Mouse (Mus musculus) olfactory bulb, adult 2 months (tissue): ENCODE results near the gene Tead3. TPM values are rescaled to one million over a fixed set of nuclear protein-coding genes. Genes with fewer than 3 reads are reported as not detected.

Experiments used
- H3K27ac ChIP-seq: fragments of 200-500 bp; 2 replicates; pipeline ENCODE4 v1.5.1; 2012; ENCODE audit warnings: low read depth, low read length; ENCODE audit not compliant: insufficient read depth
- H3K4me1 ChIP-seq: fragments of 200-500 bp; 2 replicates; pipeline ENCODE4 v1.6.1; 2012; ENCODE audit warnings: low read length; ENCODE audit not compliant: control insufficient read depth, insufficient read depth
- H3K4me3 ChIP-seq: fragments of 200-500 bp; 2 replicates; pipeline ENCODE4 v1.5.1; 2012; ENCODE audit warnings: mild to moderate bottlenecking, low read depth, low read length, moderate library complexity; ENCODE audit not compliant: insufficient read depth
- CTCF ChIP-seq: fragments of 200-500 bp; IDR thresholded peaks from 2 replicates; pipeline ENCODE4 v1.5.1; 2012; ENCODE audit warnings: low read depth, mild to moderate bottlenecking, low read length, moderate library complexity; ENCODE audit not compliant: insufficient read depth
- POLR2A ChIP-seq: fragments of 200-500 bp; IDR thresholded peaks from 2 replicates; pipeline ENCODE4 v1.6.1; 2012; ENCODE audit warnings: mild to moderate bottlenecking, low read depth, low read length, moderate library complexity; ENCODE audit not compliant: insufficient read depth
- WGBS: fragments of 180-500 bp; shearing (Covaris S2); methylation state at CpG from one replicate; pipeline ENCODE4 v1.1.7; 2018; 5-methylcytosine and 5-hydroxymethylcytosine counted together
- polyA plus RNA-seq: library from polyadenylated mRNA; stranded (reverse); fragments of >200 nt; gene quantifications from 2 replicates; pipeline ENCODE4 v1.2.4, GENCODE M21; 2012; ENCODE audit warnings: low replicate concordance; ENCODE audit not compliant: missing spikeins, insufficient read depth, insufficient read length

The Tead3 gene
- polyA plus RNA-seq = not detected in 2 replicates

DNA sequence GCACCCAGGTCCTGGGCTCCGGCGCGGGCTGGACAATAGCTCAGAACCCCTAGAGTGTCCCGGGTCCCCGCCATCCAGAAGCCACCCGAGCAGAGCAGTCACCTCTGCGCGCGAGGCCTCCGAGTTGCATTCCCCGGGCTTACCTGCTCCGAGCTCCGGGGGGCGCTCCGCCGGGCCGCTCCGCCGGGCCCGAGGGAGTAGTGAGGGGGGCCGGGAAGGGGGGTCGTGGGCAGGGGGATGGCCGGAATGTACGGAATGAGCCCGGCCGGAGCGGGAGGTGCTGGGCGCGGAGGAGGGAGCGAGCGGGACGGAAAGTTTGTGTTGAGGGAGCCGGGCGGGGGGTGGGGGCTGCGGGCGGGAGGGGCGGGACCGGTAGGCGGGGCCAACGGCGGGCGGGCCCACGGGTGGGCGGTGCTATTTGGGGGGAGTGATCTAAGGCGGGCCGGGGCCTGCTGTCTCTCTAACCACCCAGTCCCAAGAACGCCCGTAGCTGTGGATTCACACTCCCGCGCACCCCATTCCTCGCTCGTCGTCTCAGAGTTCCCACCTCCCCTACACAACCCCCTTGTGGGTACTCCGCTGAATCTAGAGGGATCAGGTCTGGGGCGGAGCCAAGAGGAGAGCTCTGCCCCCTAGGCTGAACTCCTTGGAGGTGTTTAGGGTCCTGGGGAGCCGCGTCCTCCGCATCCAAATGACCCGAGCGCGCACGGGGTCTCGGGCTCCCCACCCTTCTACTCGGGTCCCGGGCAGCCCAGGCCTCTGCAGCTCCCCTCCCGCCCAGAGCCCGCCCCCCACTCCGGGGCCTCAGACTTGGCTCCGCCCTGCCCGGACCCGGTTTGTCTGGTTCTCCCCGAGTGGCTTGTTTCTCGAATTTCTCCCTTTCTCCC lies at the start of gene Tead3:
Gene Tead3 (minus strand): TSS at position 352 of the 887 bp plus-strand sequence.
- WGBS = under 1% methylated on average over 71 of the region's 73 CpGs
- peak within 1 kb of the TSS; percentile 55 for H3K4me3 ChIP-seq
- H3K4me1 ChIP-seq = peaks cover 11% of the 10 kb centered on the region
- H3K27ac ChIP-seq = no peak within 1 kb of the TSS
- TF ChIP-seq CTCF = no peak
- no peak for TF ChIP-seq POLR2A

DNA sequence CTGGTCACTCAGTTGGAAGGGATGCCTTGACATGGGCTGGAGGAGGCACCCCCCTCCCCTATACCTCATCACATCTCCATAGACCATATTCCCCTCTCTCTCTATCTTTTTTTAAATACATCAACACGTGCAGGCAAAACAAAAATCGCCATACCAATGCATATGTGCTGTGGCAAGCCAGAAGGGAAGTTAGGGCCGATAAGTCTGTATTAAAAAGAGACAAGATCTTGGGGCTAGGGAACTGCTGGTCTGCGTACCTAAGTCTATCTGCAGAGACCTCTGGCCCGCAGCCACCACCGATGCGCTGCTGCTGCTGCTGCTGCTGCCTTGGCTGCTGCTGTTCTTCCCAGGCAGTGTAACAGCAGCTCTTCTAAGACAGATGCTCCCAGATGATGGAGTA lies 44.4 kb upstream of the Tead3 start:
- peaks cover 5% of the 10 kb centered on the region for H3K4me1 ChIP-seq
- H3K4me3 ChIP-seq = no peak overlapping the region
- TF ChIP-seq CTCF (no peak), POLR2A (no peak)
- no peak overlapping the region for H3K27ac ChIP-seq
- WGBS = 85% methylated on average over 7 of the region's 7 CpGs

DNA sequence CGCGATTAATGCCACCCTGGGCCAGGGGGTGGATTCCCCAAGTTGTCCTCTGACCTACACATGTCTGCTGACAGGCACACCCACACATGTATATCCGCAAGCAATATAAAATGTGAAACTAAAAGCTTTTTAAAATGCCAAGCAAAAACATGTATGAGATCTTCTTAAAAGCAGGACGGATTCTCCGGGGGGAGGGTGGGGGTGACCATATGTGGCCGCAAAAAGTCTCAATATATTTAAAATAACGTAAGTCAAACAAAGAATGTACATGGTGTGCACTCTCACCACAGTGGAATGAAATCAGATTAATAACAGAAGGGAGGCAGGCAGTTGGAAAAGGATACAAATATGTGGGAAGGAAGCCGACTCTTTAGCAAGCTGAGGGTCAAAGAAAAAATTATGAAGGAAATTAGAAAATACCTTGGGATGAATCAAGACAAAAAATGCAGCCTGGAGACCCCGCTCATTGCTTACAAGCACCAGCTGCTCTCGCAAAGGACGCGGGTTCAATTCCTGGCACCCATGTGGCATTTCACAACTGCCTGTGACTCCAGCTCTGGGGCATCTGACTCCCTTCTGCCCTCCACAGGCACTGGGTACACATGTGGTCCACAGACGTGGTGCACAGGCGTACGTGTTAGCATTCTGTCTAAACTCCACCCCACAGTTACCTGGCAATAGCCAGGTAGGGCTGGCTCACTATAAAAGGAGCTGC lies 43.6 kb upstream of the Tead3 start:
- TF ChIP-seq CTCF (no peak), POLR2A (no peak)
- H3K4me1 ChIP-seq = peaks cover 5% of the 10 kb centered on the region
- WGBS = 88% methylated on average over 15 of the region's 15 CpGs
- no peak overlapping the region for H3K4me3 ChIP-seq
- H3K27ac ChIP-seq = no peak overlapping the region

DNA sequence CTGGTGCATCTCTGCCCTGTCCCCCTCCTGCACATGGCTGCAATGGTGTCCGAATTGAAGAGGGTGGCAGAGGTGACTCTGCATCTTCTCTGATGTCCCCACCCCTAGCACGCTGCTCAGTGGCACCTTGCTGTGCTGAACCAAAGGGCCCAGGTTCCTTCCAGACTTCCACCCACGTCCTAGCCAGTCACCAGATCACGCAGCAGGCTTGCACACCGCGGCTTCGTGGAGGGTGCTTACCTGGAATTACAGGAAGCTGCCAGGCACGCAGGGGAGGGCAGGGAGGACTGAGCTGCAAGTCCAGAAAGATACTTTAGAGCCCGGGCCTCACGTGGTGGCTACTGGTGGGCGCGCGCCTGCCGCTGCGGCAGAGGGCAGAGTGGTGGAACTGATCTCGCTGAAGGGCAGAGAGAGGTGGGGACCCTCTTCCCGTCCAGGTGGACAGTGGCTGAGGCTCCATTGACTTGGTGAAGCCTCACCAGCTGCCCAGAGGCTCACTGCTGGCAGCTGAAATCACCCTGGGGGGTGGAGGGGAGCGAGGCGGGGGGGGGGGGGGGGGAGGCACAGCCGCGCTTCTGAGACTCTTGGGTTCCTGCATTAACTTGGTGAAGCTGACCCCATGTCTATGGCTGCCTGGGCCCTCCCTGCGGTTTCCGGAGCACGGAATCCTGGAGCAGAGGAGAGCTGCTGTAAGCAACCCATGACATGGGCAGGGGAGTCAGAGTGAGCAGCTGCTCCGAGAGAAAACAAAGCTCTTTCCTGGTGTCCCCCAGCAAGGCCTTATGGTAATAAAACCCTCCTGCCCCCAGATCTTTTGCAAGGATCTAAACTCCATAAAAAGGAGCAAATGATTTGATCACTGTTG lies 41.2 kb upstream of the Tead3 start:
- 29% methylated on average over 25 of the region's 25 CpGs for WGBS
- Histone ChIP-seq H3K4me3 (no peak overlapping the region), H3K4me1 (peaks cover 5% of the 10 kb centered on the region), H3K27ac (no peak overlapping the region)
- no peak for TF ChIP-seq POLR2A
- no peak for TF ChIP-seq CTCF

- 91% methylated on average over 3 of the region's 3 CpGs for WGBS
- Histone ChIP-seq H3K4me1 (peaks cover 9% of the 10 kb centered on the region), H3K4me3 (no peak overlapping the region), H3K27ac (no peak overlapping the region)
- TF ChIP-seq CTCF (no peak), POLR2A (no peak)
Observed at GRCm38 (mm10) chr17:28388534-28388933, 37.9 kb upstream of the Tead3 start.

GRCm38 (mm10) chr17:28386150-28386905 lies 35.7 kb upstream of the Tead3 start:
- H3K27ac ChIP-seq = no peak overlapping the region
- peak overlapping the region; percentile 4; the same call in 1 of the 2 replicates for H3K4me3 ChIP-seq
- WGBS = 9% methylated on average over 23 of the region's 23 CpGs
- peak; percentile 71 for TF ChIP-seq CTCF
- no peak for TF ChIP-seq POLR2A
- peaks cover 3% of the 10 kb centered on the region; the same call in 1 of the 2 replicates for H3K4me1 ChIP-seq

DNA sequence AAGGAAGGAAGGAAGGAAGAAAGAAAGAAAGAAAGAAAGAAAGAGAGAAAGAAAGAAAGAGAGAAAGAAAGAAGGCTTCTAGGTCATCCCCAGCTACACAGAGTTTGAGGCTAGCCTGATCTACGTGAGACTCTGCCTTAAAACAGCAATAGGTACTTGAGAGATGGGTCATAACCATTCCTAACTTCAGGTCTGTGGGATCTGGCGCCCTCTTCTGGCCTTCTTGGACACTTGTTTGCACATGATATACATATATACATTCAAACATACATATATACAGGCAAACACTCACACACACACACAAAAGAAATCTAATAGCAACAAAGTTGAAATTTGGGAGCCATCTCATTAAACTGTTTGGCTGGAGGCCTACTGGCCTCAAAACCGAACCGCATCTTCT lies 33.7 kb upstream of the Tead3 start:
- Histone ChIP-seq H3K4me3 (no peak overlapping the region), H3K27ac (no peak overlapping the region), H3K4me1 (peaks cover 3% of the 10 kb centered on the region; the same call in 1 of the 2 replicates)
- WGBS = 78% methylated on average over 4 of the region's 4 CpGs
- TF ChIP-seq CTCF = no peak
- no peak for TF ChIP-seq POLR2A

- Histone ChIP-seq H3K4me3 (no peak overlapping the region), H3K27ac (no peak overlapping the region), H3K4me1 (no peaks in the 10 kb centered on the region; the same call in 1 of the 2 replicates)
- 12% methylated on average over 6 of the region's 6 CpGs for WGBS
- TF ChIP-seq POLR2A (no peak), CTCF (no peak)
Observed at GRCm38 (mm10) chr17:28380255-28380654, 29.6 kb upstream of the Tead3 start.
